Mouse (Mus musculus) cerebellum, adult 9-11 months (tissue): Measurements from ENCODE around the gene Lrrn2.
"Not testable (repeated sequence)": the region's sequence is repeated elsewhere in the genome, so short reads cannot be mapped to it uniquely, and the experiment has no call there.

ENCODE experiments used
- DNase-seq: peaks from one replicate; pipeline ENCODE4 v3.0.0; 2022

Lrrn2 gene

GRCm38 (mm10) chr1:132934856-132935255, 54.8 kb downstream of the Lrrn2 start:
- peak; percentile 89 for DNase-seq

- DNase-seq, result peak; percentile 39
Measured at GRCm38 (mm10) chr1:132937296-132938030, 57.4 kb downstream of the Lrrn2 start.

GRCm38 (mm10) chr1:132938975-132939374, 58.9 kb downstream of the Lrrn2 start:
- peak; percentile 86 for DNase-seq

- DNase-seq, result peak; percentile 70
Measured at GRCm38 (mm10) chr1:132945826-132946225, 65.8 kb downstream of the Lrrn2 start.

- DNase-seq, result no peak
Measured at GRCm38 (mm10) chr1:132947811-132948210, 67.7 kb downstream of the Lrrn2 start.

GRCm38 (mm10) chr1:132956809-132957208, 76.7 kb downstream of the Lrrn2 start:
- DNase-seq, result no peak

- no peak for DNase-seq
Measured at GRCm38 (mm10) chr1:132961751-132962150, 81.7 kb downstream of the Lrrn2 start.

- no peak for DNase-seq
Measured at GRCm38 (mm10) chr1:132964106-132964505, 84.0 kb downstream of the Lrrn2 start.

- DNase-seq, result no peak
Measured at GRCm38 (mm10) chr1:132964691-132965090, 84.6 kb downstream of the Lrrn2 start.

- peak; percentile 31 for DNase-seq
Measured at GRCm38 (mm10) chr1:132968659-132969058, 88.6 kb downstream of the Lrrn2 start.

- DNase-seq, result no peak
Measured at GRCm38 (mm10) chr1:132977402-132977801, 97.3 kb downstream of the Lrrn2 start.

GRCm38 (mm10) chr1:132981232-132981631, 101.2 kb downstream of the Lrrn2 start:
- no peak for DNase-seq

- peak; percentile 68 for DNase-seq
Measured at GRCm38 (mm10) chr1:132982728-132983127, 102.7 kb downstream of the Lrrn2 start.

GRCm38 (mm10) chr1:132988556-132989459, 108.7 kb downstream of the Lrrn2 start:
- DNase-seq, result not testable (repeated sequence)
